Mouse (Mus musculus) frontal cortex, adult (tissue): ENCODE measurements at regions not wholly inside any gene's neighbourhood (a gene's known extent, or its start where the extent isn't known, plus 50 kb on each side); places are given as distances from the start of the nearest gene placed in this dataset.

Experiments used
- ATAC-seq: cut with Nextera tagmentation; 2 replicates; pipeline ENCODE4 v1.9.2; 2017; ENCODE audit warnings: mild to moderate bottlenecking, moderate library complexity, mixed read lengths; ENCODE audit not compliant: low TSS enrichment

DNA sequence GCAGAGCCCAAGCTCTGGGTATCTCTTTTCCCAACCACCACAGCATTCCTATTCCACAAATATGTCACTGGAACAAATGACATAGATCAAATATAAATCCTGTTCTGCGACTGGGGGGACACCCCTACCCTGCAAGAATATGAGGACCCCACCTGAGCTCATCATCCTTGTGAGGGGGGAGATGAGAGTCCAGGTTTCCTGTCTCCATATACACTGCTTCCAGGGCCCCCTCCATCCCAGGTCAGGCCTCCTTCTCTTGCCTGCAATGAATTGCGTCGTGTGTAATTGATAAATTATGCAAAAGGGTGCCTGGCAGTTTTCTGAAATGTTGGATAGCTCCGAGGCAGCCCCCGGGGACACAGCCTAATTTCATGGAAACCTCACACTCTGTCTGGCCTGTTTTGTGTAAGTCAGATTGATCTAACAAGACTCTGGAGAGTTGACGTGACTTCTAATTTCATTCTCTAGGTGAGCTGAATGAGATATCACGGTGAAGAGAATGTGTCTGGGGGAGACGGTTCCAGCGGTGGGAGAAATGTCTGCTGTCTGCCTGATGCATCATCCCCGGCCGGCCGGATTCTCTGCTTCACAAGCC is 110.3 kb upstream of the Tle3 start:
- ATAC-seq: no peak

DNA sequence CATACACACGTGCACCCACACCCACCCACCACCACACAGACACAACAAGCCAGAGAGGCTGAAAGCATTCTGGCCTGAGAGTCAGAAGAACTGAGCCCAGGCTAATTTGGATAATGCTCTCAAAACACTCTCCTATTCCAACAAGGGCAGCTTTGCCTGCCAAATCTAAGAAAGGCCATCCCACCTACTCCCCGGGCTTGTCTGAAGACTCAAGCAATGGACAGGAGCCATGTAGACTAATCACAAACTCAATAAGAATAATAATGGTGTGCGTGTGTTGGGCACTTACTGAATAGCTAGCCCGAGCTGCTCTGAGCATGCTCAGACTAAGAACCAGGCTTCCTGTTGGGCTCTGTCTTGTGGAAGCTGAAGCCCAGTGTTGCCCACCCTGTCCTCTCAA is 108.8 kb upstream of the Tle3 start:
- no peak for ATAC-seq

DNA sequence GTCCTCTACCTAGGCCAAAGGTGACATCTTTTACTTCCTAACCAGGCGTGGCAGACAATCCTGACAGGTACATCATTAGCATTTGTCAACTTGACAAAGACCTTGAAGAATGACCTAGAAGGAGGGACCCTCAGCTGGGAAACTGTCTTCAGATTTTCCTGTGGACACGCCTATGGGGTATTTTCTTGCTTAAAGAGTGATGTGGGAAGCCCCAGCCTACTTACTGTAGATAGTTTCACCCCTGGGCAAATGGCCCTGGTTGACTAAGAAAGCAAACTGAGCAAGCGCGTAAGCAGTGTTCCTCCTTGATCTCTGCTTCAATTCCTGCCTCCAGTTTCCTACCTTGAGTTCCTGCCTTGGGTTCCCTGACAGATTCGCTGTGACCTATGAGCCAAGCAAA is 106.7 kb upstream of the Tle3 start:
- ATAC-seq: no peak

DNA sequence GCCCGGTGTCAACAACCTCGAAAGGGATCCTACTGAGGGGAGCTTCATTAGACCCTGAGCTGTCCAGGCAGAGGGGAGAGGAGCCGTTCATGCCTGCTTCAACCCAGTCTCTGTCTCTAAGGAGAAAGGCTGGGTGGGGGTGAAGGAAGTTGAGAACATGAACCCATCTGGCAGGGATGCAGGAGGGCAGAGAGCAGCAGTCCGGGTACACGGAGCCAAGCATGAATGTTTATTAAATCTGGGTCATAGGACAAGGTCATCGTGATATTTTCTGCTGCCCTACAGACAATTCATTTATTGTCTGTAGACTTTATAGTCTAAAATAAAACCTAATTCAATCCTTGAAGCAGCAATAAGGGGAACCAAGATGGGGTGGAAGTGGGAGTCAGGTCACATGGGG is 105.2 kb upstream of the Tle3 start:
- no peak for ATAC-seq

DNA sequence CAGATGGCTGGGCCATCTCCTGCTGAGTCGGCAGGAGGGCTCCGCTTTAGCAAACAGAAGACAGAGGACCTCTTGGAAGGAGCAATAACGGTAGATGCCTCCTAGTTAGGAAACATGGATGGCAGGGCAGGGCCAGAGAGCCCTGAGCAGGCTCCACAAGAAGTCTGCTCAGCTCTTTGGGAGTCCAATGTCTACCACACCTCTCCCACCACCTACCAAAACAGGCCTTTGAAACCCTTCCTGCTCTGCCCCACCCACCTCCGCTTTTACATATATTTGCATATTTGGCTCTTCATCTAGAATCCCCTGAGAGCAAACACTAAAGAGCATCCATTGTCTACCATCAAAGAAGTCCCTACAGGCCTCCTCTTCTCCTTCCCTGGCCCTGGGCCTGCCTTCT is 104.6 kb upstream of the Tle3 start:
- ATAC-seq: peak; percentile 57; the same call in 1 of the 2 replicates

DNA sequence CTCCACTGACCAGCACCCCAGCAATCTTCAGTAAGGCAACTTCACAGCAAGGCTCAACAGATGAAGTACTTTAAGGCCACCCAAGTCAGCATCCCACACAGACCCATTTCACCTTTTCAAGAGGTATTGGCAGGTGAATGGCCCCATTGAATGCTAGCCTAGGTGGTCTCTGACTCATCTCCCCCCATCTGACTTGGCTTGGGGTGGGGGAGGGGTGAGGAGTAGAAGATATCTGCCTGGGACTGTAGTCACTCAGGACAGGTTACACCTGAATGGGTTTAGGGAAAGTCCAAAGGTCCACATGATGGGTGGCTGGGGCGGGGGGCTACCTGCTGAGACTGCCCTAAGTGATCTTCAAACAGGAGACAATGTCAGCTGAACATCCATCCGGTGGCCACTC is 104.0 kb upstream of the Tle3 start:
- ATAC-seq: no peak

DNA sequence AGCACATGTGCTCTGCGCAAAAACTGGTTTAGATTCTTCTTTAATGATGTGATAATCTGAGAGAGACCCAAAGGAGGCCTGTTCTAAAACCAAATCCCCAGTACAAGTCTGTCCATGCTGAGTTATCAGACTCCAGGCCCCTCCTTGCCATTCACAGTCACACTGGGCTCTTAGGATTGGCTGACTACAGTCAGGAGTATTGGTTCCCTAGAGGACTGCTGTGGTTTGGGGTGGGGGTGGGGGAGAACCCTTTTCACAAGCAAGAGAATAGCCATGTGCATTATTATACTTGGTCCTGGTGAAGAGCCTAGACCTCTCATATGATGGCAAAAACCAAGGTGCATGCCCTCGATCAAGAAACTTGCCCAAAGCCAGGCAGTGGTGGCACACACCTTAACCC is 103.5 kb upstream of the Tle3 start:
- ATAC-seq: no peak

DNA sequence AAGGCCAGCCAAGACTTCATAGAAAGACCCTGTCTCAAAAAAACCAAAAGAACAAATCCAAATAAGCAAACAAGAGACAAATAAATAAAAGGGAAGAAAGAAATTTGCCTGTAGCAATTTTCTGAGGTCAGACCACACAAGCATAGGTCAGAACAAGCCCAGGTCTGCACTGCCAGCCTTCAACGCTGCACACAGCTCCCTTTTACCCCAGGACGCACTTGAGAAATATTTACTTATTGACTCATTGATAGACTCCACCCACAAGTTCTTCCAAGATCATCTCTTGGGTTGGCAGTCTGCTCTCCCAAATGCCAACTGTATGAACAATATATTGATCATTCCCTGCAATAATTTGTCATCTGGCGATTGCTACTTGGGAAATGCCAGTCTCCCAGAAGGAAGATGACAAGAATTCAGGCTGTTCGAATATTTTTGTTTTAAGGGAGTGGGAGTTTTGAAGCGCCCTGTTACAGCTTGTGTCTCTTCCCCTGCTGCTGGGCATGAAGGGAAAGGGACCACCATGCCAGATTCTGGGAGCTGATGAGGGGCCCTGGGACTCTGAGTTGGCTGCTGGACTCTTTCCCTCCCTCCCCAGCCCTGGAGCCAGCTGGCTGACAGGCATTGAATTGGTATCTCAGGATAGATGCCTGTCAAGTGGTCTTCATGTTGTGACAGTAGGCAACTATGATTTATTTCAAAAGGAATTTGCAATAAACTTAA is 102.9 kb upstream of the Tle3 start:
- ATAC-seq: no peak

DNA sequence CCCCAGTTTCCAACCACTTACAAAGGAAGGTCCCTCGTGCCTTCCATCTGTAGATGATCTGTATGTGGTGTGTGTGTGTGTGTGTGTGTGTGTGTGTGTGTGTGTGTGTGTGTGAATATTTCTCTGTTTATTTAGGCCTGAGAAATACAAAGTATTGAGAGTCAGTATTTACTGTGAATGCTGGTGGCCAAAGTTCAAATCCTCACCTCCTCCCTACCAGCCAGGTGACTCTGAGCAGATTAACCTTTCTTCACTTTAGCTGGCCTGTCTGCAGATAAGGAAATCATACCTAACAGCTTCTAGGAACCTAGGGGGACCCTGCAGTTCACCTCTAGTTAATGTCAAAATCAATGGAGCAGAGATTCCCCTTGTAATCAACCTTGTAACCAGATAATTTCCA is 100.9 kb upstream of the Tle3 start:
- ATAC-seq: no peak

DNA sequence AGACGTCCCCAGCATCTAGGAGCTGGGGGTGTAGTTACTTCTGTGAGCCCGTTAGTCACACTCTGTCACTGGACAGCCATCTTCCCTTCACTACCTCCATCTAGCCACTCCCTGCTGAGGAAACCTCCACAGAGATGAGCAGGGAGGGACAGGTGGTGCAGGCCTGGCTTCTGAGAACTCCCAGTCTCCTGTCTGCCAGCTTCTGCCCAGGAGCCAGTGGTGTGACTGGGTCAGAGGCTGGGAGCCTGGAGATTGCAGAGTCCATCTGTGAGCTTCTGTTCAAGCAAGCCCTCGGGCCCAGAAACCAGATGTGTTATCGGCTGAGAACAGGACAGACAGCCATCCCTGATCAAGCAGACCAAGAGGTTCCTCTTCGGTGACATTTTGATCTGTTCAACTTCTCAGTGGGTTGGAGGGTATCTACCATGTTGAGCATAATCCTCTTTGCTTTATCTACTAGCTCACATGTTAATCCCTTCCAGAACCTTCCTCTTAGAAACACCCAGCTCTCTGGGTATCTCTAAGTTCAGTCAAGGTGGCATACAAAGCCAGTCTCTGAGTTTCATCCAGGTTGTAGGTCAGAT is 100.3 kb upstream of the Tle3 start:
- no peak for ATAC-seq

DNA sequence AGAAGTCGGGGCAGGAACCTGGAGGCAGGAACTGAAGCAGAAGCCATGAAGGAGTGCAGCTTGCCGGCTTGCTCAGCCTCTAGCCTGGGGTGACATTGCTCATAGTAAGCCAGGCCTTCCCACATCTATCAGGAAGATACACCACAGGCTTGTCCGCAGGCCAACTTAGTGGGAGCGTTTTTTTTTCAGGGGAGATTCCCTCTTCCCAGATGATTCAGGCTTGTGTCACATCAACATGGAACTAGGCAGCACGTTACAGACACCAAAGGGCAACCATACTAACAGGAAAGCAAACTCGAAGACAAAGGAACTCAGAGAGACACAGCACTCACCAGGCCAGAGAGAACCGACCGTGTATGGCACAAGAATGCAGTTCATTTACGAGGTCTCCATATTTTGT is 98.1 kb upstream of the Tle3 start:
- no peak for ATAC-seq

DNA sequence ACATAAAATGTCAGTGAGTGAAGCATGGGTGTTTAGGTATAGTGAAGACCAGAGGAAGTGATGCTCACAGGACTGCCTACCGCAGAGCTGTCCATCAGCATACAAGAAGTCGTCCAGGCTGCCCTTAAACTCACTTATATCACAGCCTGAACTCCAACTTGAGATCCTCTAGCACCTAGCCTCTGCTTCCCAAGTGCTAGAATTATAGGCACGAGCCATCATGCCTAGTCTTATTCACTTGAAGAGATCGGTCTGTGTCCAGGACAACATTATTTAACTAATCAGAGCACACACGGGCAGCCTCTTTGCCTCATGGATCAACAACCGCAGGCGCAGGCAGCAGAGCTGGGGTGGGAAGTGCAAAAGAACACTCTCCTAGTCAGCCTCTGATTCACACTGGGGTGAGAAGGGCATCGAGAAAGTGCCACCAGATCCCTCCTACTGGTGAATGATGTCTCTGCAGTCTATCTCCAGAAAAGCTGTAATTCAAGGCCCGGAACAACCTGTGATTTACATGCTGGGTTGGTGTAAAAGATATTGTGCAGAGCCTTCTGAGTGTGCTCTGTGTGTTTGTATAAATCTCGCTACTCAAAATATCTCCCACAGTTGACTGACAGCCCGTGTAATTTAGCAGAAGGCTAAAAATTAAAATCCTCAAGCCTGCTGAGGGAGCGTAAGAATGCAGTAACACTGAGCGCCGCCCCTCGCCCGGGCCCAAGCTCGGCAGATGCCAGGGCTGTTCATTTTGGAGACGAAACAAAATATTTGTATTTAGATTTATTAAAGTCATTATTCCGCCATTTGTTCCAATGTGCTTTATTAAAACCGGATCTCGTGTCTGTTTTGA is 94.6 kb upstream of the Tle3 start:
- peak; percentile 71 for ATAC-seq

DNA sequence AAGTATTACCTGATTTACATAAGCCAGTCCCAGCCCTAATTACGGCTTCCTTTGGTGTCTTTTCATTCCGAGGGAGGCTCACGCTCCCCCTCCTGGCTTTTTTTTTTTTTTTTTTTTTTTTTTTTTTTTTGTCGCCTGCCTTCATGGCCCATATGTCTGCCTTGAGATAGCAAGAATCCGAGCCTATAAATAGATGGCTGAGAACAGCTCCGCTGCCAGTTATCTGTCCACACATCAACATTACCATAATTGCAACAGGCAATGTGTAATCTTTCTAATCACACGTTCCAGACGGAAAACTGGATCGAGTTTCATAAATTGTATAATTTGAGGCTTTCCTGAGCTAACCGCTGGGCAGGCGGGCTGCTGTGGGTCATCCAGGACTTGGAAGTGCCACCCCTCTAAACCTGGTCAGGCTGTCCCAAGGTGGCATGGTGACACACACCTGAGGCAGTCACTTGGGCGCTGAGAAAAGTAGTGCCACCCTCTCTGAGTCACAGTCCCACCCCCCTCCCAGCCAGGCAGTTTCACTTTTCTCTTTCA is 93.9 kb upstream of the Tle3 start:
- peak; percentile 85 for ATAC-seq

DNA sequence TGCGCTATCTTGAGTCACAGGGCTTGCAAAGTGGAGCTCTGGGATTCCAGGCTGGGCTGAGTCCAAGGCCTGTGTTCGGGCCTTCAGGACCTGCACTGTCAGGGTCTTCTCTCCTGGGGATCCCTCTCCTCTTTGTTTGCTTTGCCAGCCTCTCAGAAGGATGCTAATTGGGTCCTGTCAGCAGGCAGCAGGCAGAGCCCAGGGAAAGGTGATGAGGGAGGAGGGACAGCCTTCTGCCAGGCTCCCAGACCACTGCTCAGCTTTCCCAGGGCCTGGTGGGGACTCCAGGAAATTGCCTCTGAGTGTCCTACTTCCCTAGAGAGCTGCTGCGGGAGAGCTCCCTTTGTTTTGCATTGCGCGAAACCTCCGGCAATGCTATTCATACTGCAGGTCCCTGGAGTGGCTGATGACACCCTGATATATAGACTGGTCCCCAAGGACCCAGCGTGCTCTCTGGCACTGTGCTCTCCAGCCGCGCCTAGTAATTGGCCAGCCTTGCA is 93.1 kb upstream of the Tle3 start:
- no peak for ATAC-seq

DNA sequence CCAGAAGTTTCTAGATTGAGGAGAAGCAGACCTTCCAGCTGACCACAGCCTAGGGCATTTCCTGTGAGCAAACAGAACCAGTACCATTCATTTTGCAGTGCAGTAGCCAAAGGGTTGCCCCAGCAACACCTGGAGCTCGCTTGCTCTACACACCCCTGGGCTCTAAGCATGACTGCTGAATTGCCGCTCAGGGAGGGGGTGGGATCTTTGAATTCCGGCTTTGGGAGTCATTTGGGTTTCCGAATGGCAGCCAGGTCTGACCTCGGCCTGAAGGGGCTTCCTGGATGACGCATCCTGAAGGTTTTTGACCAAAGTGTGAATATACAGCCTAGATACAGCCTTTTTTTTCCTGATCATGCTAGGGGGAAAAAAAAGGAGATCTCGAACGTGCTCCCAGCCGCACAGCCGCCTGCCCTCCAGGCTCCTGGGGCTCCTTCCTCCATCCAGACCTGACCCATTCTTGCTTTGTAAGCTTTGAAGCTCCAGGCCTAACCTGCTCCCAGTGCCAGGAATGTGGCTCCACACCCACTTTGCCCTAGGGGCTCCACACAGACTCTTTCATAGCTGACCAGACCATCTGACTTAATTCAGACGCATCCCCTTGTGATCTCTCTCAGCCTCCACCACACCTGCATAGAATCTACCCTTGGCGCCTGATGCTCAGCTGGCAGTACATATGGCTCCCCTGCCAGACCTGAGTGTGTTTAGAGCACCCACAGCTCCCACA is 91.1 kb upstream of the Tle3 start:
- ATAC-seq: no peak

DNA sequence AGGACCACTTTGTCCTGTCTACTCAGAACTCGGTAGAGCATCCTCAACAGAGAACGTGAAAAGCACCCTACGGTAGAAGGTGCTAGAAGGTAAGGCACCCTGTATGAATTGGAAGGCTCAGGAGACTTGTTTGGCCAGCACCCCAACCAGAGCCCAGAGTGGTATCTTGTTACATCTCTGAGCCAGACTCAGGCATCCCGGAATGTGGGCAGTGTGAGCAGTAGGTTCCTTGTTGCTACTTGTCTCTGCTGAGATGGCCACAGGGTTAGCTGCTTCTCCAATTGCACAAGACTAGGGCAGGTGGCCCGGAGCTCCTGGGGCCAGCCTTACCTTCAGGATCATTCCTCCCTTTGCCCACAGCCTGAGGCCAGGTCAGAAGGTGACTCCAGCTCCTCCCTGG is 88.9 kb upstream of the Tle3 start:
- ATAC-seq: no peak

DNA sequence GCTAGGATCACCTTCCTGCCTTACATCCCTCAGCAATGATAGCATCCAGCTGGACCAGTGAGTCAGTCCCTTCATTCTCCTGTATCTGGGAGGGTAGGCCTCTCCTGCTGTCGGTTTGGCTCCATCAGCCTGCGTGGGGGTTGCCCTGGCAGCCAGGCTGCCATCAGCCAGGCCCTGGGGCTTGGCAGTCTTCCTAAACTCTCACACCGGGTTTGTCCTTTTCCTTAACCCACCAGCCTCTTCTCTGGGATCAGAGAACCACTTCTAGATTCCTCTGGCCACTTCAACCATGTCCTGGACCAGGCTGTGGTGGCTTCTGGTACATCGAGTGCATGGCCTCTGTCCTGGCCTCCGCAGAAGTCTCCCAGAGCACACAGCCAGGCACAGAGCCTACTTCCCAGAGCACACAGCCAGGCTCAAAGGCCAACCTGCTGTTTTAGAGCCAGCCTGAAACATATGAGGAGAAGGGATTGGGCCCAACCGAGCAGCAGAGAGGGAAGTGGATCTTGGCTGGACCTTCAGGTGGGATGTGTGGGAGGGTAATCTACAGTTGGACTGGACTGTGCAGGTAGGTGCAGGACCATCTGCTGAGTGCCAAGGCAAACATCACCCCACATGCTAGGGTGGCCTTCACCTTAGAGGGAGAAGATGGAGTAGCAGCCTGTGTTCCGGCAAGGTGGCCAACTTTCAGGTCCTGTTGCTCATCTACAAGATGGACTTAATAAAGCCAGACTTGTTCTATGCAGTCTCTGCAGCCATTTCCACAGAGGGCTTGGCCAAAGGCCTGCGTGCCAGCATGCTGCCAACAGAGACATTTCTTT is 87.8 kb upstream of the Tle3 start:
- no peak for ATAC-seq

DNA sequence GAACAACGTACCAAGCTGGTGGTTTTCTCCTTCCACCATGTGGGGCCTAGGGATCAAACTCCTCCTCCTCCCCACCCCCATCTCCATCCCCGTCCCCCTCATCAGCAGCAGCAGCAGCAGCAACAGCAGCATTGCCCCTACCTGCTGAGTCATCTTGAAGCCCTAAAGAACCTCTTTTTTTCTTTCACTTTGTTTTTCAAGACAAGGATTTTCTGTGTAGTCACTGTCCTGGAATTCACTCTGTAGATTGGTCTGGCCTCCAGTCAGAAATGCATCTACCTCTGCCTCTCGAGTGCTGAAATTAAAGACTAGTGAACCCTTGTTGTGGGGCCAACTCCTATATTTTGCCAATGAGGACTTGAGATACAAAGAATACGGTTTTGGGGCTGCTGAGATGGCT is 85.6 kb upstream of the Tle3 start:
- no peak for ATAC-seq

DNA sequence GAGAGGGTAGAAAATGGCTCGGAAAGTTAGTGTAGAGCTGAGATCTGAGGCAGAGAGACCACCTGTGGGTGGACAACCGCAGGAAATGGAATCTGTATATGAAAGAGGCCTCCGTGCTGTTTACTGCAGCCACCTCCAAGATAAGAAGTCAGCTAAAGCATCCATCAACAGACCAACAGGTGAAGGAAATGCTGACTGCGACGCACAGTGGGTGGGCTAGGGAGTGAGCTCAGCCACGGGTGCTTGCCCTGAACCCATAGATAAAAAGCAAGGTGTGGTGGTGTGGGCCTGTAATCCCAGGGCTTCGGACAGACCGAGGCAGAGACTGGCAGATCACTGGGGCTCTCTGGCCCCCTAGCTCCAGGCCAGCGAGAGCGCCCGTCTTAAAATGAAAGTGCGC is 83.0 kb upstream of the Tle3 start:
- no peak for ATAC-seq

DNA sequence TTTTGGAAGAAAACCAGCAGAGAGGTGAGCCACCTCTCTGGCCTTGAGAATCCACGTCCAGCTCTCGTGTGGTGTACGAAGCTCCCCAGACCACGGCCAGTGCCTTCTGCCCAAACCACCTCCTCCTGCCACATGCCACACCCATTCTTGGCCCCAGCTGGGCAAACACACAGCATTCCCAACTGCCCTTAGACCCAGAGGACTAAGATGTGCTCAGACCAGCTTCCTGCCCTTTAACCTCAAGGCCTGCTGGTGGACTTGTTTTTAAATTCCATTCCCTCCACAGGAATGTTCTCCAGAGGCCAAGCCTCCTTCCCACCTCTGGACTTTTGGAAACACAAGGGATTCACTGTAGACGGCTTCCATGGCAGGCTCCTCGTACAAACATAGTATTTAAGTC is 82.5 kb upstream of the Tle3 start:
- ATAC-seq: no peak

DNA sequence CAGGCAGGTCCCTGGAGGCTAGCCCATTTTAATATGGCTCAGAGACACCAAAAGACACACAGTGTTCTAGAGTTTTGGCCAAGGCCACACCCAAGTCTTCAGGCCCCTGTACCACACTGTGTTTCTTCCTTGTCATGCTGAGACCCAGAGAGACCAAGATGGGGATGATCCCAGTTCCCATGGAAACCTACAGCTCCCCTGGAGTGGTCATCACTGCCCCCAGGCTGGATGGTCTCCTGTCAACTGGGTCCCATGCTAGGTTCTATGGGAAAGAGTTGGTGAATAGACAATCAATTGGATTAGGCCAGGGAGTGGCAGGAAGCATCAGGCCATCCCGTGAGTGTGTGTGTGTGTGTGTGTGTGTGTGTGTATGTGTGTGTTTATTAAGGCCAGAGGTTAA is 80.5 kb upstream of the Tle3 start:
- ATAC-seq: no peak
